Mouse (Mus musculus) hindbrain, embryonic 10.5 days (tissue): ENCODE measurements around the gene Srebf2. TPM values are rescaled to one million over a fixed set of nuclear protein-coding genes. Genes with fewer than 3 reads are reported as not detected.

Source experiments
- DNase-seq: peaks from one replicate; pipeline ENCODE4 v3.0.0-alpha.2; 2017; ENCODE audit warnings: low spot score
- H3K27ac ChIP-seq: fragments of 300-500 bp; sonication (generic); 2 replicates; pipeline ENCODE4 v1.5.1; 2016; ENCODE audit warnings: mild to moderate bottlenecking, moderate library complexity
- H3K27me3 ChIP-seq: fragments of 300-500 bp; sonication (generic); 2 replicates; pipeline ENCODE4 v1.6.1; 2016; ENCODE audit warnings: mild to moderate bottlenecking; ENCODE audit not compliant: poor library complexity, insufficient read depth, severe bottlenecking
- H3K36me3 ChIP-seq: fragments of 300-500 bp; sonication (generic); 2 replicates; pipeline ENCODE4 v1.6.1; 2016; ENCODE audit warnings: mild to moderate bottlenecking, moderate library complexity
- H3K4me1 ChIP-seq: fragments of 300-500 bp; sonication (generic); replicated peaks from 2 replicates; pipeline ENCODE4 v1.6.1; 2016; ENCODE audit warnings: mild to moderate bottlenecking
- H3K4me3 ChIP-seq: fragments of 300-500 bp; sonication (generic); 2 replicates; pipeline ENCODE4 v1.5.1; 2016; ENCODE audit warnings: mild to moderate bottlenecking, moderate library complexity
- H3K9me3 ChIP-seq: fragments of 300-500 bp; sonication (generic); 2 replicates; pipeline ENCODE4 v1.6.1; 2016; ENCODE audit warnings: mild to moderate bottlenecking, moderate library complexity
- WGBS: fragments of 180-500 bp; shearing (Covaris S2); methylation state at CpG from one replicate; pipeline ENCODE4 v1.1.7; 2016; 5-methylcytosine and 5-hydroxymethylcytosine counted together
- polyA plus RNA-seq: library from polyadenylated mRNA; unstranded; fragments of >200 nt; fragmentation: Nextera tagmentation; extraction: Ambion mirVana; gene quantifications from 2 replicates; pipeline ENCODE4 v1.2.1, GENCODE M21; 2016

Srebf2 gene
- polyA plus RNA-seq, 1 experiment from 2014 or later: 242 TPM

DNA sequence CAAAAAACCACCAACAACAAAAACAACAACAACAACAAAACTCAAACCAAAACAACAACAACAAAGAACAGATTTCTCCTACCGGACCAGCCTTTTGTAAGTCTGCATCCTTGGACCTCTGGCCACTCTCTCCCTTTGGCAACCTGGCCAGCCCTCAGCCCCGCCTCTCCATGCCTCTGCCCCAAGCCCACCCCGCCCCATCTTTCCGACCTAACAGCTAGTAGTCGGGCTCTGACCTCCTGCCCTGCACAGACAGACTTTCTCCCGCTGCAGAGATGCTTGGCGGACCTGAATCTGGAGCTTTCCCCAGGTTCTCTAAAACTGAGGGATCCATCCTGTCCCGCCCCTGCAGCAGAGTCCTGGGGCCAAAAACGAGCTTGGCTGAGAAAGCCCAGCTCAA lies 71.0 kb downstream of the Srebf2 start:
- DNase-seq: no peak
- WGBS: 21% methylated on average over 9 of the region's 9 CpGs

DNA sequence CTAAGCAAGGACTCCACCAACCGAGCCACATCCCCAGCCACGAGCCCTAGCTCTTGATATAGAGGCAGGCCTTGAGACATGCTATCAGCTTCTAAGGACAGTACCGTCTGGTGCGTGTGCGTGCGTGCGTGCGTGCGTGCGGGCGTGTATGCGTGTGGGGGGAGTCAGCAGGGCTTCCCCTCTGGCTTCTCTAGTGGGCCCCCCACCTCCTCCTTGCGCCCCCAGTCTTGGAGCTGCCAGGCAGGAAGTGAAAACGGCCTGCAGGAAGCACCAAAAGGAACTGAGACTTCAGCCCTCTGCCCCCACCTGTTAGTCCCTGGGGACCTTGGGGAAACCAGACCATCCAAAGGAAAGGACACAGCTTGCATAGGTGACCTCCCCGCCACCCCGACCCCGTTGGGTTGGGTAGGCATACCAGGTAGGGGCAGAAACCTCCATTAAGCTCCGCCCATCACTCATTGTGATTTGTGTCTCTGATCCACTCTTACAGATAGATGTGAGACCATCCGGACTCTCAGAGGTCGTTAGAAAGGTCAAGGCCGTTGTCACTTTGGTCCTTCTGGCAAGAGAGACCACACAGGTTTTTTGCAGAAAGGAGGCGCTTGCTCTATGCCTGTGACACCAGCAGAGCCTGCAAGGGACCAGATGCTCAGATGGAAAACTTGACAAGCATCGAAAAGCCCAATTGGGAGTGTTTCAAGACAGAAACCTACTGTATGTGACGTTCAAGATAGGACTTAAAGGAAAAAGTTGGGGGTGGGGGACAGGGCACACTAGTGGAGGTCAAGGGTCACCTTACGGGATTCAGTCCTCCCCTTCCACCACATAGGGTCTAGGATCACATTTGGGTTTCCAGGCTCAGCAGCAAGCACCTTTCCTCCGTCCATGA lies 72.0 kb downstream of the Srebf2 start:
- Histone ChIP-seq H3K9me3 (no peaks in the 10 kb centered on the region), H3K27me3 (peaks cover 78% of the 10 kb centered on the region), H3K4me3 (no peak overlapping the region), H3K27ac (no peak overlapping the region), H3K36me3 (no peaks in the 10 kb centered on the region), H3K4me1 (peaks cover 64% of the 10 kb centered on the region)
- DNase-seq: no peak
- 79% methylated on average over 26 of the region's 26 CpGs for WGBS

More for the DNA sequence above, 71.0 kb downstream of the Srebf2 start:
- H3K4me1 ChIP-seq: peaks cover 58% of the 10 kb centered on the region
- H3K36me3 ChIP-seq: no peaks in the 10 kb centered on the region
- no peak overlapping the region for H3K4me3 ChIP-seq
- H3K27me3 ChIP-seq: peaks cover 78% of the 10 kb centered on the region
- no peaks in the 10 kb centered on the region for H3K9me3 ChIP-seq
- no peak overlapping the region for H3K27ac ChIP-seq

DNA sequence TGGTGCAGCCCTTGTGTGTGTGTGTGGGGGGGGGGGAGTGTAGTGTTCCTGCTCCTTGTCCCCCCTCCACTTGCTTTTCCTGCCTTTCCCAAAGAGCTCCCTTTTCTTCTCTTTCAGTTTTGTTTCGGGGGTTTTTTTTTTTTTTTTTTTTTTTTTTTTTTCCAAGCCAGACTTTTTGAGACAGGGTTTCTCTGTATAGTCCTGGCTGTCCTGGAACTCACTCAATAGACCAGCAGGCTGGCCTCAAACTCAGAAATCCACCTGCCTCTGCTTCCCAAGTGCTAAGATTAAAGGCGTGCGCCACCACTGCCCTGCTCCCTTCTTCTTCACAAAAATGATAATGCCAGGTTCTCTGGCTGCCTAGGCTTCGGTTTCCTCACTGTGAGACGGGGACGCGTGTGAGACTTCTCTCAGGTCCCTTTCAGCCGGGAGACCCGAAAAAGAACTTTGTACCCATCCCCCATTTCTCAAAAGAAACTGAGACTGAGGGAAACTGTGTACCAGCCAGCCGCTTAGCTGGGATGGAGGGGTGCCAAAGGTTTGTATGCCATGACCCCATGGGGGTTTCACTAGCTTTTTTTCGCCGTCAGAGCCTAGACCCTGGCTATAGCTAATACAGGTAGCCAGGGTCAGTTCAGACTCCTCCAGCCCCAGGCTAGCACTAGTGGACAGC lies 73.2 kb downstream of the Srebf2 start:
- no peak overlapping the region for H3K4me3 ChIP-seq
- H3K27me3 ChIP-seq: peaks cover 78% of the 10 kb centered on the region
- no peak for DNase-seq
- no peaks in the 10 kb centered on the region for H3K9me3 ChIP-seq
- H3K36me3 ChIP-seq: no peaks in the 10 kb centered on the region
- WGBS: 57% methylated on average over 12 of the region's 12 CpGs
- H3K4me1 ChIP-seq: peaks cover 74% of the 10 kb centered on the region
- no peak overlapping the region for H3K27ac ChIP-seq

DNA sequence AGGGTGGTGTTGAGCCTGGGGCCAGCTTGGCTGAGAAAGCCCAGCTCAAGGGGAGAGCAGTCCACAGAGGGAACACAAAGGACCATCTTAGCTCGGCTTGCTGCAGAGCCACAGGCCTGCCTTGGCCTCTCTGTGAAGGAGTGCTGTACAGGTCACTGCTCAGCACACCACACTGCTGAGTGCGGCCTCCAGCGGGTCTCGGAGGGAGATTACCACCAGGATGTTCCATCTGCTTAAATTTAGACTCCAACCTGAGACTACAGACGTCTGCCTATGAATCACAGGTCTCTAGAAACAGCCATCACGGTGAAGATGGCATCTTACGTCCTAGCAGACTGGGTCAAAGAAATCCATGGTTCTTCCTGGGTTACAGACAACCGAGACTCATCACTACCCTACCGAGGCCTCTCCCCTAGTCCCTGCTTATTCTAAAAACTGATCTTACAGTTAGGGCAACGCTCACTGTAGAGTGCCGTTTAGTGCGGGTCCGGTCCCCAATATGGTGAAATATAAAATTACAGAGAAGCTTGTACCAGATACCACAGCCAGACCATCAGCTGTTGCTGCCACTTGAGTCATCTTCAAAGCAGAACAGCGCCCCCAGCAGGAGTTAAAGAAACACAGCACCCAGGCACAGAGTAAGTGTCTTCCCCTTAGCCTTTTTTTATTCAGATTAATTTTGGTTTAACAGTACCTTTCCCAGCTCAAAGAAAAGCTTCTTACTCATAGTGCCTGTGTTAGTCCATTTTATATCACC lies 74.3 kb downstream of the Srebf2 start:
- 65% methylated on average over 14 of the region's 14 CpGs for WGBS
- H3K4me1 ChIP-seq: peaks cover 65% of the 10 kb centered on the region

DNA sequence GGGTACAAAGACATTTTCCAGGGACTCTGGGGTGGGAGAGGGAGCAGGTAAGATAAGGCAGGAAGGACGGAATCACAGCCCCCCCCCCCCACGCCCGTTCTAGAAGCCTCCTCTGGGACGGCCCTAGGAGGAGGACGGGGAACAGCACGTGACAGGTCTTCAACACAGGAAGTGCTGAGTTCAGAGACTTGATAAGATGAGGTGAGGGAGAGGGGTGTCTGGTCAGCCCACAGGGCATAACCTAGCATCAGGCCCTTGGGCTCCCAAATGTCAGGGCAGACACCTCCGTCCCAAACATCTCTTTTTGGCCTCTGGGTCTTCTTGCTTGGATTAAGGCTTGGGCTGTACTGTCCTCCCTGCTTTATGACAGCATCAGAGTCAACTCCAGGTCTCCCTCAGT lies 76.3 kb downstream of the Srebf2 start:
- no peak for DNase-seq
- Histone ChIP-seq H3K27me3 (peaks cover 67% of the 10 kb centered on the region), H3K4me3 (peak overlapping the region; percentile 50; the same call in 1 of the 2 replicates), H3K4me1 (peaks cover 49% of the 10 kb centered on the region), H3K36me3 (no peaks in the 10 kb centered on the region), H3K27ac (no peak overlapping the region; the same call in 1 of the 2 replicates), H3K9me3 (no peaks in the 10 kb centered on the region)
- 55% methylated on average over 7 of the region's 7 CpGs for WGBS

More for the DNA sequence above, 74.3 kb downstream of the Srebf2 start:
- Histone ChIP-seq H3K36me3 (no peaks in the 10 kb centered on the region), H3K4me3 (no peak overlapping the region), H3K27ac (peak overlapping the region; percentile 73), H3K9me3 (no peaks in the 10 kb centered on the region), H3K27me3 (peaks cover 78% of the 10 kb centered on the region)
- no peak for DNase-seq

DNA sequence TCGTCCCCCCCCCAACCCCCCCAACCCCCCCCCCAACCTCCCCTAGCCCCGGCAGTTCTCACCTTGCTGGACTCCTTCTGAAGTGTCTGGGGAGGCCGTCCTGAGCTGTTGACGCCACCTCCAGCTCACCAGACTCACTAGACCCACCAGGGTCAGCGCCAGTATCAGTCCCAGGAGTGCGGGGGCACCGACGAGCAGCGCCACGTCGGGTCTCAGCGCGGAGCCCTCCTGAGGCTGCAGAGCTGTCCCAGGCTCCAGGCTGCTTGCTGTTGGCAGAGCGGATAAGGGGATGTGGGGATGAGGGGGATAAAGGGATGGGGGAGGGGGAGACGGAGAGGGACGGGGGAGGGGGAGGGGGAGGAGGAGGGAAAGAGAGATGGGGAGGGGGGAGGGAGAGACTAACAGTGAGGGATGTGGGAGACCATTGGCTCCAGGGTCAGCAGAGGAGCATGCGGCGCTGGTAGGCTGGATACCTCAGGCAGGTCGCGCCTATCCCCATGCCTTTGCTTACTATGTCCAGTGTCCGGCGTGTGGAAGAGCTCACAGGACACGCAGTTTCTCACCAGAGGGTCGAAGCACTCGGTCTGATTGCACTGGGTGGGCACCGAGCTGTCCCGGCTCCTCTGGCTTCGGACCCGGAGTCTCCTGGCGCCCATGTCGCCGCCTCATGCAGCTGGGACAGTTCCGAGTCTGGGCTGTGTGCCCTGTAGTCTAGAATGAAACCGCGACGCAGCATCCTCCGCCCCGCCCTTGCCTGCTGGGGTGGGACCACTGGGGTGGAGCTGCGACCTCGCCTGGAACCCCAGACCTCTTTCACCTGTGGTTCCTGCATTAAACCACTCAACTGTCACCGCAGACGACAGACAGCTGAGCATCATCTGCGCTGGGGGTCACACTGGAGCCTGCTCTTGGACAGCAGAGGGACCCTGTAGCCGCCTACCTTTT lies 76.9 kb downstream of the Srebf2 start, which contains the start of gene Tnfrsf13c:
Tnfrsf13c (minus strand) TSS at position 713 of the 945 bp plus-strand sequence.
- H3K27me3 ChIP-seq: peaks cover 61% of the 10 kb centered on the region
- 1% methylated on average over 44 of the region's 44 CpGs for WGBS
- no peaks in the 10 kb centered on the region for H3K9me3 ChIP-seq
- H3K27ac ChIP-seq: peak within 1 kb of the TSS; percentile 69
- H3K36me3 ChIP-seq: no peaks in the 10 kb centered on the region
- no peak for DNase-seq
- peaks cover 45% of the 10 kb centered on the region for H3K4me1 ChIP-seq
- peak within 1 kb of the TSS; percentile 50 for H3K4me3 ChIP-seq

DNA sequence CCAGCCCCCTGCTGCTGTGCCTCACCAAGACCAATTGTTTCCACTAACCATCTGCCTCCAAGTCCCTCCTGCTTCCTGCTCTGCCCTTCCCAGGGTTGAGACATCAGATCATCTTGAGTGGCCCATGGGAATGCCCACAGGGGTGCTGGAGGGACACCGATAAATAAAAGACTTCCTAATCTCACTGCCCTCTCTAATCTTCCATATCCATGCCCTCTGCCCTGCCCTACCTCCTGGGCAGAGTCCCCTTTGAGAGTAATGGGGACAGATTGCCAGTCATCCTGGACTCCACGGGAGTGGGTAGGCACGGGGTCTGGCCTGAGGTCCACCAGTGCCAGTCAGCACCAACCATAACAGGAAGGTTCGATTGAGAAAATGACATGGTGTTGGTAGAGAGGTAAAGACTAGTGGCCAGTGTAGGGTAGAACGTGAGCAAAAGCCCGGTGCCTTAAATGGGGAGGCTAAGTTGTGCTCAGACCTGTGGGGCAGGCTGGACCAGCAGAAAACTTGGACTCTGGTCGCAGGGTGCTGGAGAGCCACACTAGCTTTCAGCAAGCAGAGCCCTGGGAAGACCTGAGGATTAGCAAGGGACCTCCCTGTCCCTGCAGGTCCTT lies 77.7 kb downstream of the Srebf2 start:
- no peaks in the 10 kb centered on the region for H3K9me3 ChIP-seq
- 37% methylated on average over 7 of the region's 7 CpGs for WGBS
- no peaks in the 10 kb centered on the region for H3K36me3 ChIP-seq
- peak overlapping the region; percentile 50 for H3K4me3 ChIP-seq
- H3K27me3 ChIP-seq: peaks cover 58% of the 10 kb centered on the region
- no peak overlapping the region for H3K27ac ChIP-seq
- H3K4me1 ChIP-seq: peaks cover 44% of the 10 kb centered on the region
- DNase-seq: no peak

DNA sequence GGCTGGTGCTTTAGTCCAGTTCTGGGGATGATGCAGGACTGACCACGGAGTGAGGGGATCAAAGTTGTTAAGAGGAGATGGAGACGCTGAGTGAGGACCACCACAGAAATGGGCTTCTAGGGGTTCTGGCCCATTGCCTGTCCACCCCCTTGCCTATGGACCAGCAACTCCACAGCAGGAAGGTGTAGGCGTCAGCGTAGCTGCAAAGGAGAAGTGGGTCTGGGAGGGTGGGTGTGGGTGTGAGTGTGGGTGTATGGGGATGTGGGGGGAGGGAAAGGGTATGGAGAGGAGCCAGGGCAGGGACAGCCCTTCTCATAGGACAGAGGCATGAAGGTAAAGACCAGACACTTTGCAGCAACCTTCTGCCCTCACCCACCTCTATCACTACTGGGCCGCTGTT lies 78.8 kb downstream of the Srebf2 start:
- WGBS: 89% methylated on average over 5 of the region's 5 CpGs
- H3K4me3 ChIP-seq: no peak overlapping the region
- H3K27ac ChIP-seq: no peak overlapping the region
- H3K27me3 ChIP-seq: peaks cover 54% of the 10 kb centered on the region
- no peak for DNase-seq
- peaks cover 46% of the 10 kb centered on the region for H3K4me1 ChIP-seq
- no peaks in the 10 kb centered on the region for H3K9me3 ChIP-seq
- no peaks in the 10 kb centered on the region for H3K36me3 ChIP-seq

DNA sequence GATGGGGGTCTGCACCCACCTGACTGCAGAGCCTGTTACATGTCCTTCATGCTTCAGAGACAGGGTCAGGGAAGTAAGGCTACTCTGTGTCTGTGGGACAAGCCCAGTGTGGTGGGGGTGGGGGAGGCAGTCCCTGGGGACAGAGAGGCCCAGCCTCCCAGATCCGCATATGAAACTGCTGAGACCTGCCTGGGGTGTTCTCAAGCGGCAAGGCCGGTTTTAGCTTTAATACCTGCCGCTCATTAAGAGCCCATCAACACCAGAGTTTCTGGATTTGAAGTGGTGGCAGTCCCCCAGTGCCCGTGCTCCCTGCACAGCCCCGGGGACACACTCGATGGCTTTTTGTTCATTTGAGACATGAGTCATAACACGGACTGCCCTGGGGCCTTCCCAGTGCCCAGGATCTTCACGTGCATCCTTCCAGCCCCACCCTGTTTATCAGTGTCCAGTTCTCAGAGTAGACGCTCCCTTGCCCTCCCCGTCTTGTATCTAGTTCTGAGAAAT lies 82.6 kb downstream of the Srebf2 start:
- Histone ChIP-seq H3K4me3 (no peak overlapping the region), H3K9me3 (no peaks in the 10 kb centered on the region), H3K36me3 (peaks cover 19% of the 10 kb centered on the region), H3K27me3 (peaks cover 23% of the 10 kb centered on the region), H3K27ac (peak overlapping the region; percentile 41), H3K4me1 (peaks cover 30% of the 10 kb centered on the region)
- WGBS: 43% methylated on average over 11 of the region's 11 CpGs
- no peak for DNase-seq

DNA sequence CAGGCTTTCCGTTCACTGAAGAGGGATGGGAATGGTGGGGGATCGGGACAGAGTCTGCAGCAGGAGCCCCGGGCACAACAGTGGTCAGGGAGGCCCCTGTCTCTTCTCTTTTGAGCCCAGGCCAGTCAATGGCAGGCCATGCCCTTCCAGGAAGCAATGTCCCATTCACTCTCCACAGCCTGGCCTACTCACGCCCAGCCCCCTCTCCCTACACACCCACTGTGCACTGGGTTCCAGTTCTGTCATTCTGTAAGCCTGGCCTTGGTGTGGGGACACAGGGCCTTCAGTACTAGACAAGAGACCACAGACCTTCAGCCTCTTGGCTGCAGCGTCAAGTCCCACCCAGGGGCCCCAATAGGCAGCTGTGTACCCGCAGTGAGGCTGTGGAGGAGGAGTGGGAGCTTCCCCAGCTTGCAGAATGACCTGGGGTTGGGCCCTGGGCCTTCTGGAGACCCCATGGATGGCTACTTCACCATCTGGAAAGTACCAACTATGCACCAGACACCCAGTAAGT lies 83.2 kb downstream of the Srebf2 start:
- DNase-seq: no peak
- H3K9me3 ChIP-seq: no peaks in the 10 kb centered on the region
- peaks cover 21% of the 10 kb centered on the region for H3K36me3 ChIP-seq
- H3K27me3 ChIP-seq: peaks cover 17% of the 10 kb centered on the region
- H3K4me3 ChIP-seq: no peak overlapping the region
- peak overlapping the region; percentile 41 for H3K27ac ChIP-seq
- whole genome bisulfite sequencing: 64% methylated on average over 6 of the region's 6 CpGs
- H3K4me1 ChIP-seq: peaks cover 26% of the 10 kb centered on the region

DNA sequence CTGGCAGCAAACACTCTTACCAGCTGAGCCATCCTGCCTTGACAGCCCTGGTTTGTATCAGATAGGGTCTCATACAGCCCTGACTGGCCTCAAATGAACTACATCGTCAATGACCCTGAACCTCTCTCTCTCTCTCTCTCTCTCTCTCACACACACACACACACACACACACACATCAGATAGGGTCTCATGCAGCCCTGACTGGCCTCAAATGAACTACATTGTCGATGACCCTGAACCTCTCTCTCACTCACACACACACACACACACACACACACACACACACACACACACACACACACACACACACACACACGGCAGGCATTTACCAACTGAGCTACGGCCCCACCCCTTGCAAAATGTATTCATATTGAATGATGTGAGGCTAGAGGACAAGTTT lies 84.1 kb downstream of the Srebf2 start:
- no peak for DNase-seq
- Histone ChIP-seq H3K9me3 (no peaks in the 10 kb centered on the region), H3K4me1 (peaks cover 29% of the 10 kb centered on the region), H3K27ac (no peak overlapping the region), H3K4me3 (no peak overlapping the region), H3K36me3 (peaks cover 21% of the 10 kb centered on the region), H3K27me3 (peaks cover 8% of the 10 kb centered on the region)
- WGBS: 79% methylated on average over 4 of the region's 4 CpGs
